Mouse (Mus musculus): Measurements from ENCODE around the gene Pcnx.
A peak's percentile ranks its signal among the peaks of the same experiment; 100 is the strongest.

The Pcnx gene

DNA sequence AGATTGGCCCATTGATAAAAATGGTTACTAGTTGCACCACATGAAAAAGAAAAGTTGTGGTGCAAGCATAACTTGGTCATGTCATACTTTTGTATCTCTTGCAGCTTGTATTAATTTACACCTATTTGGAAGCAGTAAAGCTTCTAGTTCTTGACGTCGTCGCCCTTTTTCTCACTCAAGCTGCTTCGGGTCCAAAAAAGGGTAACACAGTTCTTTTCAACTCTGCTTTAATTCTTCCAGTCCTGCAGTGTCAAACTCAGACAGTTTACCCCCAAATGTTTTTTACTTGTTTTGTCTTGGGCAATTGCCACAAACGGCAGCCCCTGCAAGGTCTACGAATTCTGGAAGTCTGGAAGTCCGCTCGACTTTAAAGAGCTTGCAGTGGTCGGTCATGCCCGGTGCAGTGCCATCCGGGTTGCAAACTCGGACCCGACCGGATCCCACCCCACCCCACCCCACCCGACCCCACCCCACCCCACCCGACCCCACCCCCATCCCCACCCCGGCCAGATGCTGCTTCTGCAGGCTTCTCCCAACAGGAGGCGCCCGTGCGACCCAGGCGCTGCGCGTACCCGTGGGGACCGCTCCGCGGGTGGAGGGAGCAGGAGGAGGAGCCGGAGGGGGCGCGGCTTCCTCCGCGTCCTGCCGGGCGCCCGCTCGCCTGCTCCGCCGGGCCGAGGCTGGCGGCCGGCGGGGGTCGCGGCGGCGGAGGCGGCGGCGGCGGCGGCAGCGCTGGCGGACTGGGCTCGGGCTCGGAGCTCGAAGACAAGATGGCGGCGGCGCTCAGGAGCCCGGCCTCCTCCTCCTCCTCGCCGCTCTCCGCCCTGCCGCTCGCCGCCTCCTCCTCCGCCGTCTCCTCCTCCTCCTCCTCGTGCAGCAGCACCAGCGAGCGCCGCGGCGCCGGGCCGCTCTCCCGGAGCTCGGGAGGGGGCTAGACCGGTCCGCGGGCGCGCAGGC is at the start of gene Pcnx:
Gene Pcnx, plus strand, starts transcription at position 673 of the 957 bp plus-strand sequence.
- peak; percentile 87 for DNase-seq

DNA sequence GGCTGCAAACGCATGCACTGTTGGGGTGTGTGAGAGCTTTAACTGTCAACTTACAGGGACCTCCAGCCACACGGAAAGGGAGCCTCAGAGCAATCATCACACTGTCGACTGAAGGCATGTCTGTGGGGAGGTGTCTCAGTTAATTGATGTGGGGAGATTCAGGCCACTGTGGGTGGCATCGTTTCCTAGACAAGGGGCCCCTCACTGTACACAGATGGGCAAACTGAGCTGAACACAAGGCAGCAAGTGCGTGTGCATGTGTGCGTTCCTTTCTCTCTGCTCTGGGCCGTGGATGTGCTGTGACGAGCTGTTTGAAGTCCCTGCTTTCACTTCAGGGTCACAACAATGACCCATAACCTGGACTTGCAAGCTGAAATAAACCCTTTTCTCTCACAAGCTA is 49.4 kb upstream of the Pcnx start:
- no peak for DNase-seq

DNA sequence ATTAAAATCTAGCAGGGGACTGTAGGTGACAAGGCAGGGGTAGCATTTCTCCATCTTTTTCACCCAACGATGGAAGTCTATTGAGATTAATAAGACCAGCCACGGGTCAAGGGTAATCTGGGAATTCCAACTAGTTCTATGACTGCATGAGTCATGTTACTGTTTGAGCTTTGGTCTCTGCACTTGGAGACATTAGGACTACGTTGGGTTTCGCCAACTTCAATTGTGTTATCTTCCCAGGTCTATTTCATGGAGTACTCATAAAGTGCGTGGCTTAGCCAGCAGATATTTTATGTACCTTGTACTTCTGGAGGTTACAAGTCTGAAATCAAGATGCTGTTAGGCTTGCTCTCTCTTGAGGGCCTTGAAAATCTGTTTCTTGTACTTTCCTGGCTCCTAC is 45.1 kb upstream of the Pcnx start:
- no peak for DNase-seq

DNA sequence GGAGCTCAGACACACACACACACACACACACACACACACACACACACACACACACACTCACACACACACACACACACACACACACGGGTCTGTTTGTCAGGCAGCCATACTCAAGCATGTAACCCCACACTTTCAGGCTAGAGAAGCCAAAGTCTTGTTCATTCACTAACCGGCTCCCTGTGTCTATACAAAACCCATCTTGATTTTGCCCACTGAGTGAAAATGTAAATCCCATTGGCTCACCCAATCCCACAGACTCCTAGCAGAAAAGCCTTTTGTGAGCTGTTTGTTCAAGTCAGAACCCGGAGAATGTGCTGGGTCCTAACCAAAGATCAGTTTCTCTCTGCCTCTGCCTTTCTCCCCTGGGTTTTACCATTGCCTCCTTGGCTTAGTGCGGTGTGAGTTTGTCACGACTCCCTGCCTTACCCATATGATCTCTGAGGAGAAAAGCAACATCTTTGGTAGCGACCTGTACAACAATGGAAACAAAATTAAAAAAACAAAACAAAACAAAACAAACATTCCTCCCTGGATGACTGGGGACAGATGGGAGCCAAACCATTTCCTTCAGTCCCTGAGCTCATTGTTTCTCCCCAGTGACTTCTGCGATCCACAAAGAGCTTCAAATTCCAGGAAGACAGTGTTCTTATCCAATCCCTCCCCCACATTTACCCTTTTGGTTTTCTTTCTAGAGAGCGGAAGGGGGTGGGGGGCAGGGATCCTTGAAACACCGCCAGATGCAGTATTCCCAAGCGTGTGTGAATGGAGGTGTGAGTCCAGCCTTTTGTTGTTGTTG is 43.3 kb upstream of the Pcnx start:
- DNase-seq: no peak

DNA sequence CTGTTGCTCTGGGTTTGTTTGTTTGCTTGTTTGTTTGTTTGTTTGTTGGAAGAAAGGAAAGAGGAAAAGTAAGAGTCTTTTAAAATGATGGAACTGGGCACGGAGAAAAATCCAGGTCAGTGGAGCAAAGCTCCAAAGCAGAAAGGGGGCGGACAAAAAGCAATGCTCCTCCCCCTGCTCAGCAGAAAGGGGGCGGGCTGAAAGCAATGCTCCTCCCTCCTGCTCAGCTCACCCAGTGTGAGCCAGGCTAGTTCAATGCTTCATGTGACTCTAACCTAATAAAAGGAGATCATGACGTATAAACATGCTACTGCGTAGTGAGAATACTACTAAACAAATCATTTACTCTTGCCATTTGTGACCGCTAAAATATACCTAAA is 42.7 kb upstream of the Pcnx start:
- no peak for DNase-seq

DNA sequence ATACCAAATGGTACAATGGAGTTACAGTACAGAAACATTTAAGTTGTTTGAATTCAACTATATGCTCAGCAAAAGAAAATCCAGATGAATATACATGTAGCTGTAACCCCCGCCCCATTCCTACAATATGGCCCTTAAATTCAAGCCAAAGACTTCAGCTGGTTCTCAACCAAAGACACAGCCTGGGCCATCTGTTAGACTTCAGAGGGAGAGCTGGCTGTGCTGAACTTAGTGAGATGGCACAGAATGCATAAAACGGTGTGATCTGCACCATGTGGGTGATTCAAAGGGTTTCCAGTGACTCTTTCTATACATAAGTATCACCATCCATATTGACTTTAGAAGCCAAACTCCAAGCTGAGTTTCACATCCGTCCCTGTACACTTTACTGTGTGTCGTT is 39.1 kb upstream of the Pcnx start:
- peak; percentile 38 for DNase-seq

DNA sequence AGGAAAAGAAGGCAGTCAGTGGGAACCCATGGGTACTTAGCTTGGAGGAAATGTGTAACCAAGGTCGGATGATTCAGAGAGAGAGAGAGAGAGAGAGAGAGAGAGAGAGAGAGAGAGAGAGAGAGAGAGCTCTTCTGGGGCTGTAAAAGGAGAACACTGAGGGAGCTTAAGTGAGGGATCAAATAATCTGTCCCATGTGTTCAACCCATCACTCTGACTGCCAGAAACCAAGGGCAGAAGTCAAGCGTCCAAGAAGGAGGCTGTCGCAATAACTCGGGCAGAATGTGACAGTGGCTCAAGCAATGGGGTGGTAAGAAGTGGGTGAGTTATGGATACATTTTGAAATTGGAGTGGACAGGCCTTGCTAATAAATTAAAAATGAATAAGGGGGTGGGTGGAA is 37.6 kb upstream of the Pcnx start:
- no peak for DNase-seq

DNA sequence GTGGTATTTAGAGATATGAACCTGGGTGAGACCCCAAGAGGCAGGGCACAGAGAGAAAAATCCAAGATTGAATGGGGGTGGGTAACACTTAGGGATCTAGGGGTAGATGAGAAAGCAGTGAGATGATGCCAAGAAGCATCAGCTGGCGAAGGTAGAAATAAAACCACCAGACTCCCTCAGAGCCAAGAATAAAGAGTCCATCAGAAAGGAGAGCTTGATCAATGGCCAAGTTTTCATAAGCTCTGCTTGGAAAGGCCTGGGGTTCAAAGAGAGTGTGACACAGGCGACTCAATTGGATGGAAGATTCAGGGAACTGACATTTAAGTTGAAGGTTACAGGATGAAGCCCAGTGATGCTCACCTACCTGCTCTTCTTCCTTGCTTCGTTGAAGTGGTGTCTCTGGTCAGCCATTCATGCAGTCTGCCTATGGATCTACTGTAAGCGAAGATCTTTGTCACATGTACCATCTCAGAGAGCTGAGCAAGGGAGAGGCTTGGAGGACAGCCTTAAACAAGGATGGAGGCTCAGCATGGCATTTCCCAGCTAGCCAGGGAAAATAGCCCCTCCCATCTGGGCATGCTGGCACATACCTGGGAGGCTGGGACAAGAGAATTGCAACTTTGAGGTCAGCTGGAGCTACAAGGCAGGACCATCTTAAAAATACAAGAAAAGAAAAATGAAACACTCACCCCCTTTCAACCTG is 36.9 kb upstream of the Pcnx start:
- DNase-seq: no peak

DNA sequence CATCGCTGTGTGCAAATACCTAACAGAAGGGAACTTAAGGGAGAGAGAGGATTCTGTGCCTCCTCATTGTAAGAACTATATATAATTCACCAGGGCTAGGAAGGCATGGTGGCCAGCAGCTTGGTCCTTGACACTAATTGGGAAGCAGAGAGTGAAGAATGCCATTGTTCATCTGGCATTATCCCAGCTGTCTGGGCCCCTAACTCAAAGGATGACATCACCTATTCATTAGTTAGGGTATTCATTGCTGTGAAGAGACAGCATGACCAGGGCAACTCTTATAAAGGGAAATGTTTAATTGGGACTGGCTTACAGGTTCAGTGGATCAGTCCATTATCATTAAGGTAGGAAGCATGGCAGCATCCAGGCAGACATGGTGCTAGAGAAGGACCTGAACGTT is 31.5 kb upstream of the Pcnx start:
- DNase-seq: no peak

DNA sequence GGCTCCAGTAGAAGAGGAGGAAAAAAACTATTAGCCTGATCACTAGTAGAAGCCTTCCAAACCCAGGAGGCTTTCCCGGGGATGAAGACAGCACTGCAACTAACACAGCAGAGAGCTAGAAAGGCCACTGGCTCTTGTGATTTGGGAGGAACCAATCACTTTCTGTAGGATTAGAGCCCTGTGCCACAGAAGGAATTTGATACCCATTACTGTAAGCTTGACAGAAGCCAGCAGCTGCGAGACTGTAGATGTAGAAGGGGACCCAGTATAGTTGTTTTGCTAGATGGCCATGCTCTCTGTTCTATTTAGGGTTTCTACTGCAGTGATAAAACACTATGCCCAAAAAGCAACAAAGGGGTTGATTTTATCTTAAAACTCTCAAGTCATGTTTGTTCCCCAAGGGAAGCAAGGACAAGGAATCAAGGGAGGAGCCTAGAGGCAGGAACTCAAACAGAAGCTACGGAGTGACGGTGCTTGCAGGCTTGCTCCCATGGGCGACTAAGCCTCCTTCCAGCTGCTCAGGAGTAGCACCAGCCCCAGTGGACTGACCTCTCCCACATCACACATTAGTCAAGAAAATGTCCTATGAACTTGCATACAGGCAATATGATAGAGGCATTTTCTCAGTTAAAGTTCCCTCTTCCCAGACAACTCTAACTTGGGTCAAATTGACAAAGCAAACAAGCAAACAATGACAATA is 27.6 kb upstream of the Pcnx start:
- DNase-seq: no peak

DNA sequence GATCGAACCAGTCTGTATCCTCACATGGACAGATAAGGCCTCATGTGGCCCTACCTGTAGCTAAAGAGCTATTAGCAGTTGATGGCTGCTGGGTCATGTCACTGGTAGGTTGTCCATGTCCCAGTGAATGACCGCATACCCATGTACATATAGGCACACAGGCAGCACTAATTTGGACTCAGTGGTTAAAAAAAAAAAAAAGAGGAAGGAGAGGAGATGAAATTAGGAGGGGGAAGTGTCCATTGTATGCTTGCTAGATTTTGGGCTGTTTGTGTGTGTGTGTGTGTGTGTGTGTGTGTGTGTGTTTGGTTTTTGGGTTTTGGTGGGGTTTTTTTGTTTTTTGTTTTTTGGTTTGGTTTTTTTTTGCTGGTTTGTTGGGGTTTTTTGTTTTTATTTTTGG is 26.7 kb upstream of the Pcnx start:
- no peak for DNase-seq

DNA sequence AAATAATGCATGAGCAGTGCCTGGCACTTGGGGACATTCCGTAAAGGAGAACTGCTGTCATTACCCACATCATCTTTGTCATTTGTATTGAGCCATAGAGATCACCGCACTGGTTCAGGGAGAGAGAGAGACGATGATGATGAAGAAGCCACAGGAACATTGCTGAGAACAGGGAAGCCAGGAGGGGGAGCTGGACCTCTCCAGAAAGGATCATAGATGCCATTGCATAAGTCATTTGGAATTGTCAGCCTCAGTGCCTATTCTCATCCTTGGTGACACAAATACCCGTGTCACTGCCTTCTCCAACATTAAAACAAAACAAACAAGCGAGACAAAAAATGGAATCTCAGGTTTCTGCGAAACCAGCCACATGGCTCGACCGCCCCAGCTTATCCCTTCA is 23.7 kb upstream of the Pcnx start:
- DNase-seq: no peak

DNA sequence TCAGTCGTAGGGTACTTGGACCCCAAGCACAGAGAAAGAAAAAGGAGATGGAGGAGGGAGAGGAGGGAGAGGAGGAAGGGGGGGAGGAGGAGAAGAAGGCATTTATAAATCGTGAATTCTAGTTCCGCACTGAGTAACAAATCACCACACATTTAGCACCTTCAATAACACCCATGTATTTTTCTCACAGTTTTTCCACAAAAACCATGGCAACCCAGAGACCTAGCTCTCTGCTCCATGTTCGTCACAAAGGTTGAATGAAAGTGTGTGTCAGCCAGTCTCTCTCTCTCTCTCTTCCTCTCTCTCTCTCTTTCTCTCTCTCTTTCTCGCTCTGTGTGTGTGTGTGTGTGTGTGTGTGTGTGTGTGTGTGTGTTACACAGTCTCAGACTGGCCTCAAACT is 22.4 kb upstream of the Pcnx start:
- no peak for DNase-seq

DNA sequence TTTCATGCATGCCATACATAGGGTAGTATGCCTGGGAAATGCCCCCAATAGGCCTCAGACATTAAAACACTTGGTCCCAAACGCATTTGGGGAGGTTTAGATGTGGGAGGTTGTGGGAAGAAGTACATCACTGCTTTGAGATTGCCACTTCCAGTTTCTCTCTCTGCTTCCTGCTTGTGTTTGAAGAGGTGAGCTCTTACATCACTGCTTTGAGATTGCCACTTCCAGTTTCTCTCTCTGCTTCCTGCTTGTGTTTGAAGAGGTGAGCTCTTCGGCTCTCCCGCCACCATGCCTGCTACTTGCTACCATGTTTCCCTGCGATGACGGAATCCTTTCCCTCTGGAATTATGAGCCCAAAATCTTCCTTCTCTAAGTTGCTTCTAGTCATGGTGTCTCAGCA is 20.2 kb upstream of the Pcnx start:
- no peak for DNase-seq

DNA sequence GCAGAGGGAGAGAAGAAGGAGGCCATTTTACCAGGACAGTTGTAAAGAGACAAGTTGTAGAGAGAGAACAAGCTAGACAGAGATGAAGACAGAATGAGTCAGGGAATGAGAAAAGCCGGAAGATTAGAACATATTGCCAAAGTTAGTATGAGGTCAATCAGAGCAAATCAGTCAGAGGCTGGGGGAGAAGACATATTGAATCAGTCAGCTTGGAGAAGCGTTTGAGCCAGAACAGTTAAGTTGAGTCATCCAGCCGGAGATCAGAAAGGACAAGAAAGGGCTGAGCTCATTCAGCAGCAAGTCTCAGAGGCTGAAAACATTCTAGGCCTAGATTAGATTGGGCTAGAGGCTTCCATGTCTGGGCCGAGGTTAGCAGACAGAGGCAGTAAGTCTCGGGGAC is 18.8 kb upstream of the Pcnx start:
- no peak for DNase-seq

DNA sequence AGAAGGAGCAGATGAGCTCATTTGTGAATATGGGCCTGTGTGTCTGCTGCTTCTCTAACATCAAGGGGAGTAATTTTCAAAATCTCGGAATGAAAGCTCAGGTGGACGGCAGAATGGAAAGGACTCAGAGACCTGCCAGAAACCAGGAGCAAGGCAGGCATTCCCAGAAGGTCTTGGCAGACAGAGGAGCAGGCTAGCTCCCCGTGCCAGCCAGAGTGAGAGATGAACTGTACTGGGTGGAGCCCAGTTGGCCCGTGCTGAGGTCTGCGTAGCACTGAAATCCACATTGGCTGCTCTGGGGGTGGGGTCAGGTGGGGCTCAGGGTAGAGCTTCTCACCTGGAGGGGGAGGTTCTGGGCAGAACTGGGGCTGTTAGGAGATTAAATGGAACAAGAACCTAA is 16.3 kb upstream of the Pcnx start:
- no peak for DNase-seq

DNA sequence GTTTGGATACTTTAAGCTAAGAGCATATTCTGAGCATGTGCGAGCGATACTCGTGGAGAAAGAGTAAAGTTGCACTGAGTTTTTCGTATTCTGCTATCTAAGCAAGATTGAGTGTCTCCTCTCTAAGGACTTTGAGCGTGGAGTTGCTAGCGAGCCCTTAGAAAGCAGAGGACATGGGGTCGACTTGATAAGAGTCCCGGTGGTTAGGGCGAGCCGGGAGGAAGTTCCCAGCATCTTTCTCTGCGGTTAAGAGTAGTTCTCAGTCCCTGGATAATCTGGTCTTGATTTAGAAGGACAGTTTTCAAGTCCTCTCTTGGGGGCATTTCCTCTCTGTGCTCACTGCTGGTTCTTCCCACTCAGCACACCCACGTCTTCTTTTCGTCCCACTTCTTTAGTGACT is 15.3 kb upstream of the Pcnx start:
- no peak for DNase-seq

DNA sequence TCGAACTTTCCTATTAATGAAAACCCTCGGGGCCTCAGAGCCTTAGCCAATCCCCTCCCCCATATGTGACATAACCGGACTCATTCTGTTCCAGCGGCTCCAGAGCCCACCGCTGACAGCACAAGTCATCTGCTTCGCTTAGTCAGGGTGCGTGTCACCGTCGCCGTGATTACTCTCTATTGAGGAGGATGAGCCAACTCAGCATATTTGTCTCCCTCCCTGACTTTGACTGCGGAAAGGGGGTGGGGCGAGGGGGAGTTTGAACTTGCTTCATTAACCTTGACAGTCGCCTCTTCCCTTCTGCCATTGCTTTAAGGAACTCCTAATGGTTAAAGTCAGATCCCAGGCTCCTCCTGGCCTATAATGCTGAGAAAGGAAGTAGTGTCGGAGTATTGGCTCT is 14.8 kb upstream of the Pcnx start:
- no peak for DNase-seq

DNA sequence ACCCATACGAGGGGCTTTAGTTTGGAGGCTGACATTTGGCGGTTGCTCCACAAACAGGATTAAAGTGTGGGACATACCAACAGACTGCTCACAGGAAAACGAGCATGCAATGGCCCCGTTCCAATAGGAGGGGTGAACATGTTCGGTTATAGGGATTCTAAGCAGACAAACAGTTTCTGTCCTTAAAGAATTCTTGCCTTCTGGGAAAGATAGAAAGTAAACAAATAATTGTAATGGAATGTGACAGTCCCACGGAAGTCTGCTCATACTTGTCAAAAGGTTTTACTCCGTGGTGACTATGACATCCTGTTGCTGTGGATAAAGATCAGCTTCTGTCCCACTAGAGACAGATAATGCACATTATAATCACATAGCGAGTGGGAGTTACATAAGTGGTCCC is 10.2 kb upstream of the Pcnx start:
- DNase-seq: no peak

DNA sequence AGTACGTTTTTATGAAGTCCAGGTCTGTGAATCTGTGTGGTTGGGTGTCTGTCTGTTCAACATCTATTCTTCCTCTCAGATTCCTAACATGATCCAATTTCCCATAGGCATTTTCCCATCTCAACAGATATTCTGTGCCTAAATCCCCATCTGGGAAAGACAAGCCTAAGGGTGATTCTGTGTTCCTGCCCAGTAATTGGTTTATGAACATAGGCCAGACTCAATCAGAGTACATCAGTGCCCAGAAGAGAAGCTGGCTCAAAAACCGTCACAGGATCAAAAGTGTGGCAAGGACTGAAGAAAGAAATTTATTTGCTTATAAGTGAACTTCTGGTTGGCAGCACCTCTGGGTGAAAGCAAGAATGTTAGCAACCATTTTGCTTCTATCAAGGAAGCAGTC is 7.3 kb upstream of the Pcnx start:
- DNase-seq: no peak

DNA sequence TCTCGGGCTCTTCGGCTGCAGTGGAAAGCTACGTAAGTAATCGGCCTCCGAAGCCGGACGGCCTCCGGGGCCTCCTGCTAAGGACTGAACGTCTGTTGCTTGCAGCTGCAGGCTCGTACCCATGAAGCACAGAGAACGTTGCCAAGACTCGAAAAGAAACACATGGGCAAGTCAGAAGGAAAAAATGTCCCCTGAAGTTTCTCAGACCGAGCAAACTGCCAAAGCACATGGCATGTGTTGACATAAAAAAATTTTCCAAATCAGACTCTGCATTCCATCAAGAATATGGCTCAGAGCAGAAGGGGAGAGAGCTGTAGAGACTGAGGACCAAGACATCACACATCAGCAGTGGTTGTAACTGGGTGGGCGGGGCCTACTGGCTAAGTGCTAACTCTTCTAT is 6.8 kb upstream of the Pcnx start:
- no peak for DNase-seq

DNA sequence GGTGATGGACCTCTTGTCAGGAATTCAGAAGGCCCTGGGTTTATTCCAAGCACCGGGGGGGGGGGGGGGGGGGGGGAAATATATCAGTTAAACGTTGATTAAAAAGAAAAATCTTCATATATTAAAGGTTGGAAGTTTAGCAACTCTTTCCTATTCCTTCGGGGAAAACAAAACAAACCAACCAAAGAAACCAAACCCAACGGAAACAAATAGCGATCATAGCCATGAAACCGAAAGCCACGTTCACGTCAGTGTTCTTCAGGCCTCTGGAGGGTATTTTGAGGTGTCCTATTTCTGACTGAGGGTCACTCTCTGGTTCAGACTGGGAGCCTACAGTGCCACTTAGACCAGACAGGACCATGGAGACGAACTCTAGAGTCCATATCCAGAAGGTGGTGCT is 6.3 kb upstream of the Pcnx start:
- DNase-seq: no peak

DNA sequence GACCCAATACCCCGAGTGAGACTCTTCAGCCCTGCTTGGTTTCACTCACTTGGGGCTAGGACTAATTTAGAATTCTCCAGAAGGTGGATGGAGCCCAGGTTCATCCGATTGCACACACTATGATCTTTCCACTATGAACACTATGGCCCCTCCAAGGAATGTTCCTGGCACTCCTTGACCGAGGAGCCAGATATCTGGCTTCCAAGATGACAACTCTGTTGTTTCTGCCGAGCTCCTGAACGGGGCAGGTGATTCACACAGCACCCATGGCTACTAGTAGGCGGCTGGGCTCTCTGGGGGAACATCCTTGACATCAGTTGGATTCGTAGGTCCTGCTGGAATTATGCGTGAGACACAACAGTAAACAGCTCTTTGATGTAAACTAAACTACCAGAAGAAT is 4.8 kb upstream of the Pcnx start:
- no peak for DNase-seq

Measured in right cerebral cortex, postnatal 25 days (tissue).